Mouse (Mus musculus): ENCODE data around the gene Lmx1a.
A peak's percentile ranks its signal among the peaks of the same experiment; 100 is the strongest.

Gene Lmx1a

GRCm38 (mm10) chr1:167885776-167886175 is 196.7 kb downstream of the Lmx1a start:
- DNase-seq (ENCODE audit: low spot score in 2 of 2), result no peak

GRCm38 (mm10) chr1:167888120-167888519 is 199.1 kb downstream of the Lmx1a start:
- DNase-seq (ENCODE audit: low spot score in 2 of 2), result no peak

- no peak for DNase-seq (ENCODE audit: low spot score in 2 of 2)
Measured at GRCm38 (mm10) chr1:167888816-167889215, 199.8 kb downstream of the Lmx1a start.

- peak in 1 of 2 experiments; percentile 28 for DNase-seq (ENCODE audit: low spot score in 2 of 2)
Measured at GRCm38 (mm10) chr1:167896234-167896633, 207.2 kb downstream of the Lmx1a start.
